Mouse (Mus musculus) limb, embryonic 13.5 days (tissue): ENCODE results near the gene Ice1. TPM values are rescaled to one million over a fixed set of nuclear protein-coding genes. Genes with fewer than 3 reads are reported as not detected.

Experiments
- ATAC-seq: fragments of 200-750 bp; cut with Nextera tagmentation; 2 replicates; pipeline ENCODE4 v1.8.0; 2017; ENCODE audit warnings: low read depth, moderate number of reproducible peaks, moderate TSS enrichment; ENCODE audit not compliant: low FRiP score
- H3K27ac ChIP-seq: fragments of 300-500 bp; sonication (generic); 2 replicates; pipeline ENCODE4 v1.5.1; 2015; ENCODE audit warnings: inconsistent platforms, mild to moderate bottlenecking, moderate library complexity
- H3K27me3 ChIP-seq: fragments of 300-500 bp; sonication (generic); 2 replicates; pipeline ENCODE4 v1.6.1; 2015; ENCODE audit warnings: mild to moderate bottlenecking, inconsistent platforms
- H3K36me3 ChIP-seq: fragments of 300-500 bp; sonication (generic); 2 replicates; pipeline ENCODE4 v1.6.1; 2015; ENCODE audit warnings: inconsistent platforms, mild to moderate bottlenecking, moderate library complexity
- H3K4me1 ChIP-seq: fragments of 300-500 bp; sonication (generic); 2 replicates; pipeline ENCODE4 v1.6.1; 2015; ENCODE audit warnings: inconsistent platforms
- H3K4me2 ChIP-seq: fragments of 300-500 bp; sonication (generic); replicated peaks from 2 replicates; pipeline ENCODE4 v1.6.1; 2015; ENCODE audit warnings: inconsistent platforms, mild to moderate bottlenecking, moderate library complexity
- H3K4me3 ChIP-seq: fragments of 300-500 bp; sonication (generic); 2 replicates; pipeline ENCODE4 v1.5.1; 2015; ENCODE audit warnings: moderate library complexity, mild to moderate bottlenecking, inconsistent platforms
- H3K9ac ChIP-seq: fragments of 300-500 bp; sonication (generic); 2 replicates; pipeline ENCODE4 v1.6.1; 2015; ENCODE audit warnings: mild to moderate bottlenecking, inconsistent platforms
- H3K9me3 ChIP-seq: fragments of 300-500 bp; sonication (generic); 2 replicates; pipeline ENCODE4 v1.6.1; 2016; ENCODE audit warnings: inconsistent platforms
- WGBS: fragments of 180-500 bp; shearing (Covaris S2); methylation state at CpG from one replicate; pipeline ENCODE4 v1.1.7; 2015; 5-methylcytosine and 5-hydroxymethylcytosine counted together
- polyA plus RNA-seq: library from polyadenylated mRNA; unstranded; fragments of >200 nt; fragmentation: Nextera tagmentation; extraction: Ambion mirVana; gene quantifications from 2 replicates; pipeline ENCODE4 v1.2.1, GENCODE M21; 2015

The Ice1 gene
- polyA plus RNA-seq, 1 experiment from 2014 or later: 25.5 TPM

DNA sequence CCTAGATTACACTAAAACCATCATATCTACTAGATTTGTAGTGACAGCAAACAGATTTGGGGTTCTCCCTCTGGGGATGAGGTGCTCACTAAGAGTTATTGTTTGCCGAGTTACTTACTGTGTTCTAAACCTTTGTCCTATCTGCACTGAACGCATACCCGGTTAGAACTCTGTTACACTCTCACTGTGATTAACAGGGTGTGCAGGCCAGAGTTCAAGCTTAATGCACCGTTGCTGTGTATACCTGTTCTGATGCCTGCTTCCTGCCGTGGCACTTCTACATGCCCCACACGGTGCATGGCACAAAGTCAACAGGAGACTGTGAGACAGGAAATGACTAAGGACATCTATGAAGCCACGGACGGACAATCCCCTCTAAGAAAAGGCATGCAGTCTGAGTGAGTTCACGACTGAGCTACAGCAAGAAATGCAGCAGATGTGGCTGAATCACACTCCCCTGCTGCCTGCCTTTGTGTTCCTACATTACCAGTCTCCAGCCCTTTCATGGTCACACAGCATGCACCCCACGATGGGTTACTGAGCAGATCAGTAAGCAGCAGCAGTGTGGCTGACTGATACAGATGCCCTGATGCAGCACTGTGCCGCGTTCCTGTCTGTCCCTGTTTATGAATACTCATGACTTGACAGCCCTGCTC is 37.3 kb downstream of the Ice1 start:
- peaks cover 83% of the 10 kb centered on the region for H3K36me3 ChIP-seq
- no peak for ATAC-seq
- no peak overlapping the region for H3K9ac ChIP-seq
- 89% methylated on average over 12 of the region's 12 CpGs for WGBS
- no peaks in the 10 kb centered on the region for H3K27me3 ChIP-seq
- H3K4me3 ChIP-seq: no peak overlapping the region
- no peaks in the 10 kb centered on the region for H3K9me3 ChIP-seq
- no peak overlapping the region for H3K4me2 ChIP-seq
- H3K27ac ChIP-seq: no peak overlapping the region
- no peaks in the 10 kb centered on the region for H3K4me1 ChIP-seq

DNA sequence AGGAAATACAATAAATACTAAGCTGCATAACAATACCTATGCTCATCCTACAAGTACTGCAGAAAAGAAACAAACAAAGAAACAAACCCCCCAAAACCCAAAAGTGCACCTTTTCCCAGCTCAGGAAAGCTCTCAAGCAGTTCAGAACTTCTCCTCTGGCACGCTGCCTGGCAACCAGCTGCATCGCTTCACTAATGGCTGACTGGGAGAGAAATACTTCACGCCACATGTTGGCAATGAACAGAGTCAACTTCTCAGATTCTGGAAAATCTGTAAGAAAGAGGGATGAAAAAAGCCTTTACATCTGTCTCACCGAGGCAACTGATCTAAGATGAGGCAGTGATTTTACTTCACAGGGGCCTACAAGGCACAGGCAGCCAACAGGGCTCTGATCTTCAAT is 38.5 kb downstream of the Ice1 start:
- Histone ChIP-seq H3K27me3 (no peaks in the 10 kb centered on the region), H3K9ac (no peak overlapping the region), H3K4me1 (no peaks in the 10 kb centered on the region), H3K4me3 (no peak overlapping the region), H3K4me2 (no peak overlapping the region), H3K9me3 (no peaks in the 10 kb centered on the region), H3K27ac (no peak overlapping the region), H3K36me3 (peaks cover 83% of the 10 kb centered on the region)
- 80% methylated on average over 4 of the region's 4 CpGs for WGBS
- no peak for ATAC-seq

DNA sequence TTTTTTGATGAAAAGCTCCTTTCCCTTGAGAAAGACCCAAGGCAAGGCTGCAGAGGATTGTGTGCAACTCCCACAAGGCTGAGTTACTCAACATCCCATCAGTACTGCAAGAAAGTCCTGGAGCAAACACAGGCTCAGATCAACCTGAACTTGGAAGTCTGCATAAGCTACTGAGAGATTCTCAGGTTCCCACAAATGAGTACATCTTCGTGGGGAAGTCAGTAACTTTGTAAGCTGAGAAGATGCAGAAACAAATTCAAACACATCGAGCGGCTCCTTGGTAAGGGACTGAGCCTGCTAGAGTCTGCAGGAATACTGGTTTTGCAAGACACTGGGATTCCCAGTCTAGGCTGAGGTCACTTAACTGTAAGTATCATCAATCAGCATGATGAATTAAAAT is 40.5 kb downstream of the Ice1 start:
- Histone ChIP-seq H3K9ac (no peak overlapping the region), H3K4me2 (no peak overlapping the region), H3K36me3 (peaks cover 83% of the 10 kb centered on the region), H3K4me3 (no peak overlapping the region), H3K4me1 (no peaks in the 10 kb centered on the region), H3K9me3 (no peaks in the 10 kb centered on the region), H3K27ac (no peak overlapping the region), H3K27me3 (no peaks in the 10 kb centered on the region)
- no peak for ATAC-seq
- 88% methylated on average over 3 of the region's 3 CpGs for WGBS

DNA sequence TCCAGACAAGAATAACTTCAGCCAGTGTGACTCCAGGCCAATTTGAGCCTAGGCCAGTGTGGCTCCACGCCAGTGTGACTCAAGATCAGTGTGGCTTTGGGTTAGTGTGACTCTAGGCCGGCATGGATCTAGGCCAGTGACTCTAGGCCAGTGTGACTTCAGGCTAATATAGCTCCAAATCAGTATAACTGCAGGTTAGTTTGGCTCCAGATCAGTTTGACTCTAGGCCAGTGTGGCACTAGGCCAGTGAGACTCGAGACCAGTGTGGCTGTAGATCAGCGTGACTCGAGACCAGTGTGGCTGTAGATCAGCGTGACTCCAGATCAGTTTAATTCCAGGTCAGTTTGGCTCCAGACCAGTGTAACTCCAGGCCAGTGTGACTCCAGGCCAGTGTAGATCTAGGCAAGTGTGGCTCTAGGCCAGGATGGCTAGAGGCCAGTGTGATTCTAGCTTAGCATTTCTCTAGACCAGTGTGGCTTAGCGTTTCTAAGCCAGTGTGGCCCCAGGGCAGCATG is 47.1 kb downstream of the Ice1 start:
- Histone ChIP-seq H3K9me3 (no peaks in the 10 kb centered on the region), H3K4me1 (no peaks in the 10 kb centered on the region), H3K9ac (no peak overlapping the region), H3K27ac (no peak overlapping the region), H3K4me2 (no peak overlapping the region), H3K27me3 (no peaks in the 10 kb centered on the region), H3K4me3 (no peak overlapping the region), H3K36me3 (peaks cover 93% of the 10 kb centered on the region)
- ATAC-seq: no peak
- 88% methylated on average over 7 of the region's 7 CpGs for WGBS

DNA sequence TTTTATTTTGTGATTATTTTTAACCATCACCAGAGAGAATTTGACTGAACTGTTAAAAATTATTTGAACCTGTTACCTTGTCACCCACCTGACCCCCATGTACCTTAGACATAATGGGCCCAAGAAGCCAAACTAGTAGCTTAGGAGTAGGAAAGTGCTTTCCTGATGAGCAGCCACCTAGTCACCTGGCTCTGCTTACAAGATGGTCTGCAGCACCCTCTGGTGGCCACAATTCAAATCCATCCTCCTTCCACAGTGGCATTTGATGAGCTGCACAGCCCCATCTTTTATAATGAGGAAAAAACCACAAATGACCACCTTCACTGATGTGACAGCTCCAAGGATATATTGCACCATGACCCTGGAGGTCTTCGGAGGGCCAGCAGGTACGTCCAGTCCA is 50.5 kb downstream of the Ice1 start:
- Histone ChIP-seq H3K4me1 (no peaks in the 10 kb centered on the region), H3K36me3 (peaks cover 66% of the 10 kb centered on the region), H3K27ac (no peak overlapping the region), H3K4me3 (no peak overlapping the region), H3K4me2 (no peak overlapping the region), H3K27me3 (no peaks in the 10 kb centered on the region), H3K9me3 (no peaks in the 10 kb centered on the region), H3K9ac (no peak overlapping the region)
- peak; percentile 29; the same call in 1 of the 2 replicates for ATAC-seq
- WGBS: 84% methylated on average over 2 of the region's 2 CpGs

DNA sequence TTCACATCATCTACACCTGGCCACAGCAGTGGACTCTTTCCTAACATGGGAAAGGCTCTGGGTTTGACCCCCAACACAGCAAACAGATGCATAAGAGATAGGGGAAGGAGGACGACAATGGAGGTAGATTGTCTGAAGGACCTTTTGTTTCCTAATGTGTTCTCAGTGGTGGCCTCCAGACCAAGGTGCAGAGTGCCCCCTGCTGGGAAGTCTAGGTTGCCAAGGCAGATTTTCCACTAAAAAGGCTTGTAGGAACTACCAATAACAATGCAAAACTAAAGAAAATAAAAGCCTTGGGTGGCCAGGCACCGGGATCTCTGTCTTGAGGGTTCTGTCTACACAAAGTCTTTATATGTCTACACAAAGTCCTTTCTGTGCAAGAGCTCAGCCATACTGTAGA is 54.9 kb downstream of the Ice1 start:
- no peak for ATAC-seq
- H3K9me3 ChIP-seq: no peaks in the 10 kb centered on the region
- H3K9ac ChIP-seq: no peak overlapping the region
- H3K4me1 ChIP-seq: no peaks in the 10 kb centered on the region
- peaks cover 27% of the 10 kb centered on the region for H3K36me3 ChIP-seq
- no peak overlapping the region for H3K4me2 ChIP-seq
- 50% methylated on average over 2 of the region's 2 CpGs for WGBS
- H3K27ac ChIP-seq: no peak overlapping the region
- H3K4me3 ChIP-seq: no peak overlapping the region
- H3K27me3 ChIP-seq: no peaks in the 10 kb centered on the region

DNA sequence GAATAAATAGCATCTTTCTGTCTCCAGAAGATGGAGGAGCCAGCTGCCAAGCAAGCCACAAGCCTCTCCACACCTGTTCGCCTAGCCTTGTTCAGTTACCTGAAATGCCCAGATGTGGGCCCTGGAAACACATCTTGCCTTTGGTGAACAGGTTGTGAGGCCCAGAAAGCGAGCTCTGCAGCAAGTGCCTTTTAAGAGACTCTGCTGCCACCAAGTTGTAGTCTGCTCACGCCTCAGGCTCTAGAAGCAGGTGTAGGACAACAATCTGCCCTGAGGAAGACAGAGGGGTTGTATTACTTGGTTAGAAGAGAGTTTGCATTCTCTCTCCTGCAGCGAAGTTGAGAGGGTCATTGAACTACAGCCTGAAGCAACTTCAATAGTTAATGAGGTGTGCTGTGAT is 55.9 kb downstream of the Ice1 start:
- ATAC-seq: no peak
- Histone ChIP-seq H3K4me2 (no peak overlapping the region), H3K27me3 (no peaks in the 10 kb centered on the region), H3K9ac (no peak overlapping the region), H3K4me1 (no peaks in the 10 kb centered on the region), H3K36me3 (peaks cover 19% of the 10 kb centered on the region), H3K4me3 (no peak overlapping the region), H3K9me3 (no peaks in the 10 kb centered on the region), H3K27ac (no peak overlapping the region)
- 80% methylated on average over 4 of the region's 4 CpGs for WGBS

DNA sequence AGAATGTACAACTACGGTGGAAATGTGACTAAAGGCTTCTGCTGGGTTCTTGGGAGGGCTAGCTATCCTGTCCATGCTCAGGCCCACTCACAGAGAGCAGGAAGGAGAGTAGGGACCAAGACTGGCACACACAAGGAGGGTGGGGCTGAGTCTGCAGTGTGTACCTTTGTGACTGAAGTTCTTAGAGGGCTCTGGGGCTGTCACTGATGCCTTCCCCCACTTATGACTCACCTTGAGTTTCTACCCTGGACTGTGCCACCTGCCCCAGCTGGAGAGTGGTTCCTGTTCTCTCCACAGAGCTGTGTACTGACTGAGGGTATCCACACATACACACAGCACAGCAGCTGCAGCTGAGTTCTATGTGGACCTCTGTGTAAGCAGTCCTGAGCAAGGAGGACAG is 63.2 kb downstream of the Ice1 start:
- no peak overlapping the region for H3K4me2 ChIP-seq
- H3K27ac ChIP-seq: no peak overlapping the region
- ATAC-seq: no peak
- H3K4me1 ChIP-seq: no peaks in the 10 kb centered on the region
- H3K4me3 ChIP-seq: no peak overlapping the region
- H3K9ac ChIP-seq: no peak overlapping the region
- H3K36me3 ChIP-seq: no peaks in the 10 kb centered on the region
- WGBS: 80% methylated on average over 1 of the region's 1 CpGs
- H3K27me3 ChIP-seq: no peaks in the 10 kb centered on the region
- H3K9me3 ChIP-seq: no peaks in the 10 kb centered on the region

DNA sequence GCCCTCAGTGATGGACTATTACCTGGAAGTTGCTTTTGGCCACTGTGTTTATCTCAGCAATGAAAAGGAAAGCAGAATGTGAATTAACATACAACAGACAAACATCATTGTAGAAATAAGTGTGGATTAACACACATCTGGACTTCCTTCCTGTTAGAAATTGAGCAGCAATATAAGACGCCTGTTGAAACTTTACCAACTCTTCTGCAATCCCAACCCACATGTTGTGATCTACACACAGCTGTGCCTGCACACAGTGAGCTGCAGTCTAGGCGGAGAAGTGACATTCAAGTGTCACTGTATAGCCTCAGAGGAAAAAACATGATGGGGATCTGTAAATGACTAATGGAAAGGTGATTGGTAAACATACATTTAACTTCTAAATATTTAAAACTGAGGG is 69.5 kb downstream of the Ice1 start:
- H3K27me3 ChIP-seq: no peaks in the 10 kb centered on the region
- H3K4me2 ChIP-seq: no peak overlapping the region
- H3K4me1 ChIP-seq: no peaks in the 10 kb centered on the region
- H3K9ac ChIP-seq: no peak overlapping the region
- 62% methylated on average over 2 of the region's 2 CpGs for WGBS
- no peaks in the 10 kb centered on the region for H3K9me3 ChIP-seq
- ATAC-seq: no peak
- no peaks in the 10 kb centered on the region for H3K36me3 ChIP-seq
- H3K4me3 ChIP-seq: no peak overlapping the region
- H3K27ac ChIP-seq: no peak overlapping the region

DNA sequence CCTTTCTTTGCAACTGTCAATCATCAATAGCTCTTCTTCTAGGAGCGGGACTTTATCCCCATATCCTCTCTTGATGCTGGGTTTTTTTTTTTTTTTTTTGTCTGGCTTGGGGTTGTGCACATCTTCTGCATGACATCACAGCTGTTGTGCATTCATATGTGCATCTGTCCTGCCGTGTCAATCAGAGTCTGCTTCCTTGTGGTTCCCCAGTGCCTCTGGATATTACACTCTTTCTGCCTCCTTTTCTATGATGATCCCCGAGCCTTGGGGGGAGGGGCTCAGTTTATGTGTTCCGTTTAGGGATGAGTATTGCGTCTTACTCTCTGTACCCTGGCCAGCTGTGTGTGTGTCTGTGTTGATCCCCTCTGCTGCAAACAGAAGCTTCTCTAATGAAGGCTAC is 84.0 kb downstream of the Ice1 start:
- Histone ChIP-seq H3K9ac (no peak overlapping the region), H3K9me3 (no peaks in the 10 kb centered on the region), H3K27ac (no peak overlapping the region), H3K27me3 (no peaks in the 10 kb centered on the region), H3K4me1 (no peaks in the 10 kb centered on the region), H3K4me2 (no peak overlapping the region), H3K36me3 (no peaks in the 10 kb centered on the region), H3K4me3 (no peak overlapping the region)
- 76% methylated on average over 5 of the region's 5 CpGs for WGBS
- ATAC-seq: no peak

DNA sequence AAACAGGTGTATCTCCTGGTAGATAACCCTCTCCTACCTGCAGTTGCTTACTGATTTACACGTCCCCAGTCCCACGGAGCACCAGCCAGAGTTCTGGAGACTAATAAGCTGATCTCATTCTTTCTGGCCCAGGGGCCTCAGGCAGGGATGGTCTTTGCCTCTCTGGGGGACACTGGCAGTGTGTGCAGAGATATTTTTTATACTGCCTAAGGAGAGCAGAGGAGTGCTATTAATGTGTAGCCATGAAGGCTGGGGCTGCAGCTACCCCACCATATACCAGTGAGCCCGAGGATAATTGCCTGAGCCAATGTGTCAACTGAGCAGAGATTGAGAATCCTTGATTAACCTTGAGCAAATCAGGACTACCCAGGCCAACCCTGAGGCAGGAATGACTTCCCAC is 90.0 kb downstream of the Ice1 start:
- Histone ChIP-seq H3K4me3 (no peak overlapping the region), H3K4me2 (no peak overlapping the region), H3K4me1 (no peaks in the 10 kb centered on the region), H3K9me3 (no peaks in the 10 kb centered on the region), H3K9ac (no peak overlapping the region), H3K36me3 (no peaks in the 10 kb centered on the region), H3K27me3 (no peaks in the 10 kb centered on the region), H3K27ac (no peak overlapping the region)
- no peak for ATAC-seq
- WGBS: 54% methylated on average over 3 of the region's 3 CpGs

DNA sequence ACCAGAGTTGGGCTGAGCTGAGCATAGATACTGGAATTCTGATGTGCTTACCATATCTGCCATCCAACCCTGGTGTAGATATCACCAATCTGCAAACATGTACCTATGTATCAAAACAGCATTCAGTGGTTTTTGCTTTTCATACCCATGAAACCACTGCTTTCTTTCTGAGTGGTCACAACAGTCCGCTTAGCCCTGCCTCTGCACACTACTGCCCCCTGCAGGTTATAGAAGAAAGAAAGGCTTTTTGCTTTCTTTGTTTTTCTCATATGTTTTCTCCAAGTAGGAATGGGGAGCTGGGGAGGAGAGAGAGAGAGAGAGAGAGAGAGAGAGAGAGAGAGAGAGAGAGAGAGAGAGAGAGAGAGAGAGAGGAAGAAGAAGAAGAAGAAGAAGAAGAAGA is 92.2 kb downstream of the Ice1 start:
- Histone ChIP-seq H3K4me2 (no peak overlapping the region), H3K36me3 (no peaks in the 10 kb centered on the region), H3K4me1 (no peaks in the 10 kb centered on the region), H3K9me3 (no peaks in the 10 kb centered on the region), H3K9ac (no peak overlapping the region), H3K27ac (no peak overlapping the region), H3K4me3 (no peak overlapping the region), H3K27me3 (no peaks in the 10 kb centered on the region)
- 4% methylated on average over 1 of the region's 1 CpGs for WGBS
- no peak for ATAC-seq

DNA sequence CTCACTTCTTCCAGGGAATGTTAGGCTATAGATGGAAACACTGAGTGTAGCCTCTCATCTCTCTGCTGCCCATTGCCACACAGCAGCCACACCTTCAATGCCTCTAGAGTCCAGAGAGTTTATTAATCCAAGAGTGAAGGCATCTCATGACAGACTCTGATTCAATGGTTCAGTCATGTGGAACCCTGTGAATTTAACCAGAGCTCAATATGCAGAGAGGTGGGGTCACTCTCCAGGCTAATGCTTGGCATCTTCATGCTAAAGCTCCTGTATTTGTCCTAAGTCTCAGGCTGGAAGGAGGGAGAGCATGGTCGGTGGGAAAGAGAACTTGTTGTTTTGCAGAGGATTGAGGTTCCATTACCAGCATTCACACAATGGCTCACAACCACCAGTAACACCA is 97.6 kb downstream of the Ice1 start:
- Histone ChIP-seq H3K4me1 (no peaks in the 10 kb centered on the region), H3K9me3 (no peaks in the 10 kb centered on the region), H3K9ac (no peak overlapping the region), H3K27me3 (no peaks in the 10 kb centered on the region), H3K4me2 (no peak overlapping the region), H3K4me3 (no peak overlapping the region), H3K36me3 (no peaks in the 10 kb centered on the region), H3K27ac (no peak overlapping the region)
- ATAC-seq: no peak
- WGBS: 79% methylated on average over 1 of the region's 1 CpGs
